Mouse (Mus musculus) CH12.LX (cell line): ENCODE results near the gene Serbp1.
A peak's percentile ranks its signal among the peaks of the same experiment; 100 is the strongest.

Experiments used
- BHLHE40 ChIP-seq: IDR thresholded peaks from 2 replicates; pipeline ENCODE4 v1.6.1; 2011; ENCODE audit warnings: mild to moderate bottlenecking, low read depth, low read length, improper control_type of control experiment
- CTCF ChIP-seq, 2 experiments: IDR thresholded peaks in 1 of 2; conservative IDR thresholded peaks in 1 of 2; 2 replicates each; pipeline ENCODE4 v1.5.1; 2011 to 2012; ENCODE audit warnings: low read depth in 2 of 2, low read length in 2 of 2, improper control_type of control experiment in 1 of 2, inconsistent platforms in 1 of 2, mild to moderate bottlenecking in 1 of 2, moderate library complexity in 1 of 2
- E2F4 ChIP-seq: IDR thresholded peaks from 2 replicates; pipeline ENCODE4 v1.6.1; 2011; ENCODE audit warnings: low read depth, low read length, improper control_type of control experiment; ENCODE audit not compliant: insufficient replicate concordance
- EP300 ChIP-seq: IDR thresholded peaks from 2 replicates; pipeline ENCODE4 v1.6.1; 2011; ENCODE audit warnings: low read length, improper control_type of control experiment
- ETS1 ChIP-seq: conservative IDR thresholded peaks from 2 replicates; pipeline ENCODE4 v1.6.1; 2012; ENCODE audit warnings: low read depth, mild to moderate bottlenecking, inconsistent platforms, low read length, improper control_type of control experiment, moderate library complexity
- MAFK ChIP-seq: IDR thresholded peaks from 2 replicates; pipeline ENCODE4 v1.6.1; 2011; ENCODE audit warnings: low read length, improper control_type of control experiment; ENCODE audit not compliant: insufficient replicate concordance
- POLR2A ChIP-seq: IDR thresholded peaks from 2 replicates; pipeline ENCODE4 v1.6.1; 2011; ENCODE audit warnings: low read depth, mild to moderate bottlenecking, improper control_type of control experiment, low read length
- SIN3A ChIP-seq: IDR thresholded peaks from 2 replicates; pipeline ENCODE4 v1.6.1; 2012; ENCODE audit warnings: low read length, improper control_type of control experiment, inconsistent platforms
- USF1 ChIP-seq: IDR thresholded peaks from 2 replicates; pipeline ENCODE4 v1.6.1; 2014; ENCODE audit warnings: low read depth, mild to moderate bottlenecking, inconsistent platforms, low read length, improper control_type of control experiment
- ZC3H11A ChIP-seq: IDR thresholded peaks from 2 replicates; pipeline ENCODE4 v1.6.1; 2012; ENCODE audit warnings: low read depth, mild to moderate bottlenecking, inconsistent platforms, low read length, improper control_type of control experiment
- ZKSCAN1 ChIP-seq: IDR thresholded peaks from 2 replicates; pipeline ENCODE4 v1.6.1; 2012; ENCODE audit warnings: low read depth, inconsistent platforms, low read length, improper control_type of control experiment, borderline replicate concordance

GRCm38 (mm10) chr6:67296126-67296525 is 58.1 kb downstream of the Serbp1 start:
- TF ChIP-seq MAFK (no peak), CTCF (conservative IDR thresholded peaks at IDR 0.05 in 1 of 2, IDR thresholded peaks at IDR 0.05 in 1 of 2; ENCODE audit: low read depth in 2 of 2, low read length in 2 of 2) (peak in 1 of 2 experiments; percentile 50; a peak in 2 of 4 replicates), USF1 (no peak), ZC3H11A (no peak), ZKSCAN1 (no peak), EP300 (no peak), E2F4 (no peak), POLR2A (no peak), BHLHE40 (no peak), SIN3A (no peak), ETS1 (no peak)
